Comparison of ENCODE assay signal across 9 mouse cellular contexts in genomic region chr1:24302674-24303073, GRCm38 (mm10).
DNase-seq lines count a peak whose midpoint lies in the region; ATAC-seq and TF ChIP-seq lines count a peak whose summit lies in the region.
"Had no signal": no experiment of that assay in that cellular context is flagged by ENCODE, and none has a peak within 500 bp of the region (broad histone marks: within the 10 kb centered on the region; RNA-seq: fewer than 3 reads in every experiment).

No protein-coding gene starts in this region.

- no peak overlapping the region for H3K4me2 ChIP-seq in embryonic facial prominence, embryonic 15.5 days (replicated peaks)
- H3K4me2 ChIP-seq in hindbrain, postnatal 0 days (ENCODE audit: low read depth, low read length), result no peak overlapping the region
- H3K4me2 ChIP-seq in midbrain, embryonic 13.5 days (replicated peaks), result no peak overlapping the region

- no peak overlapping the region for H3K4me3 ChIP-seq in bone marrow, adult 2 months (replicated peaks; ENCODE audit: control insufficient read depth, low read depth, low read length)
- H3K4me3 ChIP-seq in embryonic facial prominence, embryonic 15.5 days (replicated peaks), result no peak overlapping the region
- H3K4me3 ChIP-seq in hindbrain, postnatal 0 days (ENCODE audit: low read length), result no peak overlapping the region
- H3K4me3 ChIP-seq in midbrain, embryonic 13.5 days (replicated peaks), result no peak overlapping the region

- H3K9ac ChIP-seq in embryonic facial prominence, embryonic 15.5 days, result no peak overlapping the region
- no peak overlapping the region for H3K9ac ChIP-seq in hindbrain, postnatal 0 days (replicated peaks; ENCODE audit: low read length)
- H3K9ac ChIP-seq in midbrain, embryonic 13.5 days (replicated peaks), result no peak overlapping the region

- WGBS in bone marrow, adult 2 months, result 21% methylated on average over 8 of the region's 8 CpGs
- 9% methylated on average over 8 of the region's 8 CpGs for WGBS in embryonic facial prominence, embryonic 15.5 days
- WGBS in hindbrain, postnatal 0 days, result 13% methylated on average over 8 of the region's 8 CpGs
- 13% methylated on average over 8 of the region's 8 CpGs for WGBS in midbrain, embryonic 13.5 days

- no peaks in the 10 kb centered on the region for H3K27me3 ChIP-seq in embryonic facial prominence, embryonic 15.5 days
- no peaks in the 10 kb centered on the region for H3K27me3 ChIP-seq in hindbrain, postnatal 0 days (ENCODE audit: insufficient read depth, low read length)
- H3K27me3 ChIP-seq in midbrain, embryonic 13.5 days, result no peaks in the 10 kb centered on the region

- H3K27ac ChIP-seq in bone marrow, adult 2 months (ENCODE audit: control insufficient read depth, insufficient read depth, low read depth, low read length, poor library complexity), result no peak overlapping the region
- H3K27ac ChIP-seq in embryonic facial prominence, embryonic 15.5 days (replicated peaks), result no peak overlapping the region
- no peak overlapping the region for H3K27ac ChIP-seq in hindbrain, postnatal 0 days
- H3K27ac ChIP-seq in midbrain, embryonic 13.5 days, result no peak overlapping the region
- H3K27ac ChIP-seq: macrophage had no signal

- no peaks in the 10 kb centered on the region for H3K4me1 ChIP-seq in bone marrow, adult 2 months (ENCODE audit: control insufficient read depth, insufficient read depth, low read length)
- H3K4me1 ChIP-seq in embryonic facial prominence, embryonic 15.5 days, result no peaks in the 10 kb centered on the region
- H3K4me1 ChIP-seq in hindbrain, postnatal 0 days (ENCODE audit: insufficient read depth, low read length), result no peaks in the 10 kb centered on the region
- H3K4me1 ChIP-seq in midbrain, embryonic 13.5 days (replicated peaks), result no peaks in the 10 kb centered on the region

- TF ChIP-seq CTCF in bone marrow, adult 2 months (IDR thresholded peaks at IDR 0.05; ENCODE audit: control insufficient read depth, insufficient read depth, low read length), result peak; percentile 44; the same call in 1 of the 2 replicates
- TF ChIP-seq CTCF in hindbrain, postnatal 0 days (IDR thresholded peaks at IDR 0.05; ENCODE audit: low read depth), result peak; percentile 89

- DNase-seq in heart, adult 18-20 months, result peak; percentile 1 to 32
- DNase-seq in heart, adult 9 months (ENCODE audit: low spot score in 2 of 2), result no peak
- DNase-seq in hindbrain, postnatal 0 days (ENCODE audit: low spot score), result peak; percentile 88
- DNase-seq in left cerebral cortex, adult 18-20 months (ENCODE audit: low spot score in 2 of 2), result peak; percentile 72 to 75
- peak; percentile 21 for DNase-seq in telencephalon, adult 2 months (ENCODE audit: low read depth, low spot score)

- ATAC-seq in embryonic facial prominence, embryonic 15.5 days (ENCODE audit: insufficient number of reproducible peaks, low FRiP score, low TSS enrichment, low read depth), result peak; percentile 70; the same call in 1 of the 2 replicates
- ATAC-seq in hindbrain, postnatal 0 days, result peak; percentile 83
- ATAC-seq in midbrain, embryonic 13.5 days, result peak; percentile 83

- no peaks in the 10 kb centered on the region for H3K9me3 ChIP-seq in embryonic facial prominence, embryonic 15.5 days (replicated peaks)
- no peaks in the 10 kb centered on the region for H3K9me3 ChIP-seq in hindbrain, postnatal 0 days (ENCODE audit: low read length)
- H3K9me3 ChIP-seq in midbrain, embryonic 13.5 days, result no peaks in the 10 kb centered on the region

- TF ChIP-seq POLR2A in bone marrow, adult 2 months (IDR thresholded peaks at IDR 0.05; ENCODE audit: borderline replicate concordance, control insufficient read depth, low read depth, low read length), result no peak

- H3K36me3 ChIP-seq in embryonic facial prominence, embryonic 15.5 days, result no peaks in the 10 kb centered on the region
- H3K36me3 ChIP-seq in hindbrain, postnatal 0 days (ENCODE audit: insufficient read depth, low read length), result no peaks in the 10 kb centered on the region
- no peaks in the 10 kb centered on the region for H3K36me3 ChIP-seq in midbrain, embryonic 13.5 days

Comparison
In these comparisons a context has a peak if more than half of its experiments do, and no peak if none do; other contexts are left out.
1. DNase-seq: peak in heart, adult 18-20 months (2 of 2), hindbrain, postnatal 0 days (single experiment), left cerebral cortex, adult 18-20 months (2 of 2) and telencephalon, adult 2 months (single experiment); none in heart, adult 9 months (0 of 2).
2. Peak in every context shown above with its lines, with median percentiles within 50 percentile points of each other: ATAC-seq.